Mouse (Mus musculus) neural tube, embryonic 11.5 days (tissue): ENCODE data around the gene Apoc1. TPM values are rescaled to one million over a fixed set of nuclear protein-coding genes. Genes with fewer than 3 reads are reported as not detected.
"Not testable (repeated sequence)": the region's sequence is repeated elsewhere in the genome, so short reads cannot be mapped to it uniquely, and the experiment has no call there.

Experiments used
- ATAC-seq: fragments of 200-750 bp; cut with Nextera tagmentation; 2 replicates; pipeline ENCODE4 v1.8.0; 2017; ENCODE audit warnings: moderate number of reproducible peaks, mild to moderate bottlenecking, moderate TSS enrichment, moderate library complexity; ENCODE audit not compliant: insufficient read depth, low FRiP score, low TSS enrichment
- DNase-seq: peaks from one replicate; pipeline ENCODE4 v3.0.0-alpha.2; 2015; ENCODE audit warnings: low spot score
- H3K27ac ChIP-seq: fragments of 300-500 bp; sonication (generic); 2 replicates; pipeline ENCODE4 v1.5.1; 2014; ENCODE audit warnings: low read depth, mild to moderate bottlenecking, low read length
- H3K27me3 ChIP-seq: fragments of 300-500 bp; sonication (generic); 2 replicates; pipeline ENCODE4 v1.6.1; 2014; ENCODE audit warnings: mild to moderate bottlenecking, low read length, mixed read lengths; ENCODE audit not compliant: control insufficient read depth, insufficient read depth
- H3K36me3 ChIP-seq: fragments of 300-500 bp; sonication (generic); 2 replicates; pipeline ENCODE4 v1.6.1; 2014; ENCODE audit warnings: mild to moderate bottlenecking, low read length, moderate library complexity, mixed read lengths; ENCODE audit not compliant: control insufficient read depth, insufficient read depth
- H3K4me1 ChIP-seq: fragments of 300-500 bp; sonication (generic); 2 replicates; pipeline ENCODE4 v1.6.1; 2014; ENCODE audit warnings: low read length, mixed read lengths; ENCODE audit not compliant: control insufficient read depth, insufficient read depth
- H3K4me2 ChIP-seq: fragments of 300-500 bp; sonication (generic); 2 replicates; pipeline ENCODE4 v1.6.1; 2014; ENCODE audit warnings: low read depth, mild to moderate bottlenecking, moderate library complexity
- H3K4me3 ChIP-seq: fragments of 300-500 bp; sonication (generic); 2 replicates; pipeline ENCODE4 v1.5.1; 2014; ENCODE audit warnings: low read depth, low read length
- H3K9ac ChIP-seq: fragments of 300-500 bp; sonication (generic); 2 replicates; pipeline ENCODE4 v1.6.1; 2014; ENCODE audit warnings: mild to moderate bottlenecking, low read length
- H3K9me3 ChIP-seq: fragments of 300-500 bp; sonication (generic); 2 replicates; pipeline ENCODE4 v1.6.1; 2016; ENCODE audit warnings: low read length; ENCODE audit not compliant: control insufficient read depth
- WGBS: fragments of 180-500 bp; shearing (Covaris S2); extraction: QIAGEN DNeasy Blood & Tissue Kit; methylation state at CpG from one replicate; pipeline ENCODE4 v1.1.7; 2014; 5-methylcytosine and 5-hydroxymethylcytosine counted together
- polyA plus RNA-seq: library from polyadenylated mRNA; unstranded; fragments of >200 nt; fragmentation: Nextera tagmentation; extraction: Ambion mirVana; gene quantifications from 2 replicates; pipeline ENCODE4 v1.2.1, GENCODE M21; 2014

Gene Apoc1
- polyA plus RNA-seq, 1 experiment from 2014 or later, result 3.4 TPM

- Histone ChIP-seq H3K27me3 (no peaks in the 10 kb centered on the region), H3K9me3 (no peaks in the 10 kb centered on the region), H3K4me1 (0 out of 2 replicates have a peak, but pooled peaks cover 7% of the 10 kb centered on the region), H3K9ac (no peak overlapping the region), H3K4me2 (no peak overlapping the region), H3K36me3 (0 out of 2 replicates have a peak, but pooled peaks cover 4% of the 10 kb centered on the region), H3K4me3 (no peak overlapping the region), H3K27ac (no peak overlapping the region)
- DNase-seq (no peak), ATAC-seq (no peak)
- WGBS, result 88% methylated on average over 10 of the region's 10 CpGs
Measured at GRCm38 (mm10) chr7:19694336-19695212, 2.1 kb upstream of the Apoc1 start.

- no peaks in the 10 kb centered on the region for H3K9me3 ChIP-seq
- no peak overlapping the region for H3K4me3 ChIP-seq
- no peaks in the 10 kb centered on the region for H3K27me3 ChIP-seq
- 20% methylated on average over 10 of the region's 10 CpGs for WGBS
- 0 out of 2 replicates have a peak, but pooled peaks cover 4% of the 10 kb centered on the region for H3K36me3 ChIP-seq
- DNase-seq, result no peak
- ATAC-seq, result no peak
- no peak overlapping the region for H3K27ac ChIP-seq
- H3K9ac ChIP-seq, result no peak overlapping the region
- no peaks in the 10 kb centered on the region for H3K4me1 ChIP-seq
- H3K4me2 ChIP-seq, result no peak overlapping the region
Measured at GRCm38 (mm10) chr7:19693421-19693820, 961 bp upstream of the Apoc1 start.

GRCm38 (mm10) chr7:19691434-19691833, 1.0 kb downstream of the Apoc1 start:
- no peaks in the 10 kb centered on the region for H3K27me3 ChIP-seq
- no peak overlapping the region for H3K4me3 ChIP-seq
- H3K27ac ChIP-seq, result no peak overlapping the region
- H3K36me3 ChIP-seq, result no peaks in the 10 kb centered on the region
- no peak for ATAC-seq
- no peak overlapping the region for H3K4me2 ChIP-seq
- H3K9ac ChIP-seq, result no peak overlapping the region
- DNase-seq, result no peak
- no peaks in the 10 kb centered on the region for H3K9me3 ChIP-seq
- no peaks in the 10 kb centered on the region for H3K4me1 ChIP-seq
- 64% methylated on average over 6 of the region's 6 CpGs for WGBS

DNA sequence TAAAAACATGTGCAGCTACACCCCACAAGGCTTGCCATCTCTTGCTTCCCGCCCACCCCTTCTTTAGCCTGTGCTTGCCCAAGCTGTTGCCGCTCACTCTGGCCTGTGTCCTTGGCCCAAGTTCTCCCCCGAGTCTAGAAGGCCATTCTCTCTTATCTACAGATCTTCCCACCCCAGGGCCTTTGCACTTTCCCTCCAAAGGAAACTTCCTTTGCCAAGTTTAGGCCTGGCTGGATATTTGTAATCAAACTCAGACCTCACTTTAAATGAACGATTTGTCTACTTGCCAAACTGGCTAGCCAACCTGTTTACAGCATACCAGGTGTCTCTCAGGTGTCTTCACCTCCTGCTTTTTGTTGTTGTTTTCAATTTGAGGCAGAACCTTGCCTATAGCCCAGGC, 1.6 kb downstream of the Apoc1 start:
- no peak overlapping the region for H3K4me2 ChIP-seq
- H3K27me3 ChIP-seq, result no peaks in the 10 kb centered on the region
- no peak for ATAC-seq
- no peaks in the 10 kb centered on the region for H3K36me3 ChIP-seq
- H3K4me1 ChIP-seq, result no peaks in the 10 kb centered on the region
- H3K9ac ChIP-seq, result no peak overlapping the region
- WGBS, result 90% methylated on average over 4 of the region's 4 CpGs
- no peak overlapping the region for H3K4me3 ChIP-seq
- no peak for DNase-seq
- no peaks in the 10 kb centered on the region for H3K9me3 ChIP-seq
- H3K27ac ChIP-seq, result no peak overlapping the region

GRCm38 (mm10) chr7:19688611-19689010, 3.8 kb downstream of the Apoc1 start:
- Histone ChIP-seq H3K4me1 (no peaks in the 10 kb centered on the region), H3K9ac (no peak overlapping the region), H3K9me3 (no peaks in the 10 kb centered on the region), H3K36me3 (no peaks in the 10 kb centered on the region), H3K27me3 (no peaks in the 10 kb centered on the region), H3K27ac (no peak overlapping the region), H3K4me2 (no peak overlapping the region), H3K4me3 (no peak overlapping the region)
- DNase-seq (no peak), ATAC-seq (no peak)
- WGBS, result 92% methylated on average over 2 of the region's 2 CpGs

DNA sequence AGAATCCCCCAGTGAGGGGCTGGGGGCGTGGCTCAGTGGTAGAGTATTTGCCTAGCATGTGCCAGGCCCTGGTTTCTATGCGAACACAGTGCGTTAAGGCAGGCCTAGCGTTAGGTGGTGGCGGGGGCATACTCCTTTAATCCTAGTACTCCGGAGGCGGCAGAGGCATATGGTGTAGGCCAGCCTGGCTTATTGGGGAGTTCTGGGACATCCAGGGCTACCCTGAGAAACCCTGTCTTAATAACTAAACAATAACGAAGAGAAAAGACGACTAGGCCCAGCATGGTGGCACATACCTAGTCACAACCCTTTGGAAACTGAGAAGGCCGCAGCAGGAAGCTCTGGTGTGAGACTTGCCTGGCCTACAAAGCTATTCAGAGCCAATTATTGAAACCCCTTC, 4.4 kb downstream of the Apoc1 start:
- 90% methylated on average over 10 of the region's 10 CpGs for WGBS
- H3K4me3 ChIP-seq, result no peak overlapping the region
- no peaks in the 10 kb centered on the region for H3K9me3 ChIP-seq
- no peaks in the 10 kb centered on the region for H3K4me1 ChIP-seq
- no peak for DNase-seq
- no peak overlapping the region for H3K27ac ChIP-seq
- H3K36me3 ChIP-seq, result no peaks in the 10 kb centered on the region
- no peaks in the 10 kb centered on the region for H3K27me3 ChIP-seq
- no peak for ATAC-seq
- H3K4me2 ChIP-seq, result no peak overlapping the region
- H3K9ac ChIP-seq, result no peak overlapping the region

- not testable (repeated sequence) for H3K27me3 ChIP-seq, H3K9ac ChIP-seq, DNase-seq, H3K9me3 ChIP-seq, H3K4me1 ChIP-seq, H3K27ac ChIP-seq, H3K36me3 ChIP-seq, ATAC-seq, H3K4me3 ChIP-seq, H3K4me2 ChIP-seq
- WGBS, result 72% methylated on average over 8 of the region's 8 CpGs
Measured at GRCm38 (mm10) chr7:19686927-19687583, 5.4 kb downstream of the Apoc1 start.

DNA sequence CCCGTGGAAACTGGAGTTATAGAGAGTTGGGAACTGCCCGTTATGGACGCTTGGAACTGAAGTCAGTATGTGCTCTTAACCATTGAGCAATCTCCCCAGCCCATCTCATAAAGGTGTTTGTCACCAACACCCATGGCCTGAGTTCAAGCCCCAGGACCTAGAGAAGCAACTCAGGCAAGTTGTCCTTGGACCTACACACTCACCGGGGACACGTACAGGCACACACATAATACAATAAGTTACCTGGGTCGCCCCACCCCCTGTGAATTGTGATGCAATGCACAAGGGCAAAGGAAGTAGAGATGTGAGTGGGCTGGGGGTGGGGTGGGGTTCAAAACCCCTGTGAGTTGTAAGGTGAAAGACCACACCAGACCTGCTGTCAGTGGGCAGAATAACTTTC, 5.9 kb downstream of the Apoc1 start:
- 85% methylated on average over 6 of the region's 6 CpGs for WGBS

GRCm38 (mm10) chr7:19685374-19685773, 7.1 kb downstream of the Apoc1 start:
- no peaks in the 10 kb centered on the region for H3K9me3 ChIP-seq
- no peaks in the 10 kb centered on the region for H3K27me3 ChIP-seq
- H3K4me2 ChIP-seq, result no peak overlapping the region
- H3K4me1 ChIP-seq, result no peaks in the 10 kb centered on the region
- H3K4me3 ChIP-seq, result no peak overlapping the region
- no peak for ATAC-seq
- no peak overlapping the region for H3K27ac ChIP-seq
- H3K9ac ChIP-seq, result no peak overlapping the region
- WGBS, result 64% methylated on average over 4 of the region's 4 CpGs
- H3K36me3 ChIP-seq, result no peaks in the 10 kb centered on the region
- no peak for DNase-seq

More for the DNA sequence above, 5.9 kb downstream of the Apoc1 start:
- H3K4me3 ChIP-seq, result no peak overlapping the region
- DNase-seq (no peak), ATAC-seq (no peak)
- no peaks in the 10 kb centered on the region for H3K36me3 ChIP-seq
- H3K9me3 ChIP-seq, result no peaks in the 10 kb centered on the region
- no peaks in the 10 kb centered on the region for H3K4me1 ChIP-seq
- H3K4me2 ChIP-seq, result no peak overlapping the region
- no peaks in the 10 kb centered on the region for H3K27me3 ChIP-seq
- H3K9ac ChIP-seq, result no peak overlapping the region
- H3K27ac ChIP-seq, result no peak overlapping the region
